Mouse (Mus musculus) kidney, embryonic 15.5 days (tissue): ENCODE data around the gene Abhd10. TPM values are rescaled to one million over a fixed set of nuclear protein-coding genes. Genes with fewer than 3 reads are reported as not detected.

Experiments used
- ATAC-seq: fragments of 200-750 bp; cut with Nextera tagmentation; replicated peaks from 2 replicates; pipeline ENCODE4 v1.8.0; 2017; ENCODE audit warnings: moderate TSS enrichment; ENCODE audit not compliant: low FRiP score
- H3K27ac ChIP-seq: fragments of 300-500 bp; sonication (generic); 2 replicates; pipeline ENCODE4 v1.5.1; 2015; ENCODE audit warnings: mild to moderate bottlenecking, inconsistent platforms
- H3K27me3 ChIP-seq: fragments of 300-500 bp; sonication (generic); 2 replicates; pipeline ENCODE4 v1.6.1; 2015; ENCODE audit warnings: inconsistent platforms
- H3K36me3 ChIP-seq: fragments of 300-500 bp; sonication (generic); 2 replicates; pipeline ENCODE4 v1.6.1; 2015; ENCODE audit warnings: inconsistent platforms
- H3K4me1 ChIP-seq: fragments of 300-500 bp; sonication (generic); 2 replicates; pipeline ENCODE4 v1.6.1; 2015; ENCODE audit warnings: inconsistent platforms
- H3K4me2 ChIP-seq: fragments of 300-500 bp; sonication (generic); 2 replicates; pipeline ENCODE4 v1.6.1; 2015; ENCODE audit warnings: moderate library complexity, mild to moderate bottlenecking, inconsistent platforms
- H3K4me3 ChIP-seq: fragments of 300-500 bp; sonication (generic); replicated peaks from 2 replicates; pipeline ENCODE4 v1.5.1; 2015; ENCODE audit warnings: mild to moderate bottlenecking, inconsistent platforms
- H3K9ac ChIP-seq: fragments of 300-500 bp; sonication (generic); 2 replicates; pipeline ENCODE4 v1.6.1; 2015; ENCODE audit warnings: mild to moderate bottlenecking, inconsistent platforms
- H3K9me3 ChIP-seq: fragments of 300-500 bp; sonication (generic); replicated peaks from 2 replicates; pipeline ENCODE4 v1.6.1; 2016; ENCODE audit warnings: inconsistent platforms
- WGBS: fragments of 180-500 bp; shearing (Covaris S2); methylation state at CpG from one replicate; pipeline ENCODE4 v1.1.7; 2015; ENCODE audit warnings: mixed read lengths; 5-methylcytosine and 5-hydroxymethylcytosine counted together
- polyA plus RNA-seq: library from polyadenylated mRNA; unstranded; fragments of >200 nt; fragmentation: Nextera tagmentation; extraction: Ambion mirVana; gene quantifications from 2 replicates; pipeline ENCODE4 v1.2.1, GENCODE M21; 2015

Gene Abhd10
- polyA plus RNA-seq, 1 experiment from 2014 or later = 36.9 TPM

DNA sequence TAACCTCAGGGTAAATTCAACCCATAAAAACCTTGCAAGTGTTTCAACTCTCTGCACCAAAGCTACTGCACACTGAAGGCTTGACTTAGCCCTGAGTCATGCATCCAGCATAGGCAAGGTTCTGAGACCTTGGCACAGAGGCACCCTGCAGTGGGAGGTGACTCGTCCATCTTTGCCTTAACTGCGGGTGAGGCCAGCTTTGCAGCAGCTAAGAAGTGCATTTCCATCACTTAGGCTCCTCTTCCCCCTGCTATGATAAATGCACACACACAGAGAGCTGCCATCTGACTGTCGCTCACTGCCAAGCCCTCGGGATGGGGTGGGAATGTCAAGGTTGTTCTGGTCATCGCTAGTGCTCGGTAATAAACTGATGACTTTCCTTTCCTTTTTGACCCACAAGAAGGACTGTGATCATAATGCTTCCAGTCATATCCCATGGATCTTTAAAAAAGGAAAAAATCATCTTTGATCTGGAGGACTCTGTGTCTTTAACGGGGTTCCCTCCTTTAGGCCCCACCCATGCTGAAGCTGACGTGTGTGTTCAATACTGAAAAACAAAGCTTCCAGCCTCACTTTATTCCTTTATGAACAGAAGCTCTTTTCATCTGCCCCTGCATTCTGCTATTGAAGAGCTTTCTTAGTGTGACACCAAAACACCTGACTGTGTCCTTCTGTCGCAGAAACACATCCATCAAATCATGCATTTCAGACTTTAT is 47.2 kb downstream of the Abhd10 start:
- Histone ChIP-seq H3K27me3 (no peaks in the 10 kb centered on the region), H3K4me3 (no peak overlapping the region), H3K9ac (no peak overlapping the region), H3K4me2 (no peak overlapping the region), H3K36me3 (no peaks in the 10 kb centered on the region), H3K27ac (no peak overlapping the region), H3K4me1 (no peaks in the 10 kb centered on the region), H3K9me3 (no peaks in the 10 kb centered on the region)
- ATAC-seq = no peak
- 75% methylated on average over 9 of the region's 9 CpGs for WGBS

DNA sequence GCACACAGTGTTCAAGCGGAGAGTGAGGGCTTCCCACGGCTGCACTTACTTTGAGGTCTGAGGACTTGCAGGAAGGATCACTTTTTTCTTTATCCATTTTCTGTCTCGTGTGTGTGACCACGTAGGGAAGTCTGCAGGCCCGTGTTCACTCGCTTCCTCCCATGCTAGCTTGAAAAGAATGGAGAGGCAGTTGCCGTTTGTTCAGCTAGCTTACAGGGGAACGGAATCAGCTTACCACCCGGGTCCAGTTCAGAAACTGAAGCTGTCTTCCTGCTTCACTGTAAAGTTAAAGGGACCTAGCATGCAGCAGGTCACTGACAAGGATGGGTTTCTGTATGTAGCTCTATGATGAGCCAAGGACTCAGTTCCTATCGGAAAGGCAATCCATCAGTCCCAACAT is 49.2 kb downstream of the Abhd10 start, which contains the start of gene Tmprss7:
Tmprss7 (minus strand) TSS at position 101 of the 400 bp plus-strand sequence.
- no peaks in the 10 kb centered on the region for H3K27me3 ChIP-seq

DNA sequence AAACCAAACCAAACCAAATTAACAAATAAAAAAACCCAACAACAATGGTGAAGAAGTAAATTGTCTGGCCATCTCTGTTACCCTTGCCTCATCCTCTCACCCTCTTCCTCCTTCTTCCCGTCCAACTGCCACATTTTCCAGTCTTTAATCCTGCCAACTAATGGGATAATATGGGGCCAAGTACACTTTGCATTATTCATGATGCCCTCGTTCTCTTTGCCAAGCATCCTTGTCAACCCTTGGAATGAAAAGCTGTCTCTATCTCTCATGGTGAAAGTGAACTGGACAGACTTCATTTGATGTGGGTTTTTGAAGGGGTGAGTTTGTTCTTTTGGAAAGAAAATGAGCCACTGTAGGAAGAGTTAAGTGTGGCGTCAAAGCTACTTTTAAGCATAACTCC is 49.9 kb downstream of the Abhd10 start:
- WGBS = 75% methylated on average over 3 of the region's 3 CpGs
- Histone ChIP-seq H3K4me2 (no peak overlapping the region), H3K36me3 (no peaks in the 10 kb centered on the region), H3K4me1 (peaks cover 5% of the 10 kb centered on the region; the same call in 1 of the 2 replicates), H3K27me3 (no peaks in the 10 kb centered on the region), H3K9ac (no peak overlapping the region), H3K4me3 (no peak overlapping the region), H3K9me3 (no peaks in the 10 kb centered on the region), H3K27ac (no peak overlapping the region)
- no peak for ATAC-seq

More for the DNA sequence above, 49.2 kb downstream of the Abhd10 start, which contains the start of gene Tmprss7:
- Histone ChIP-seq H3K4me2 (no peak within 1 kb of the TSS), H3K4me3 (no peak within 1 kb of the TSS), H3K27ac (no peak within 1 kb of the TSS), H3K36me3 (no peaks in the 10 kb centered on the region), H3K9me3 (no peaks in the 10 kb centered on the region), H3K4me1 (peaks cover 5% of the 10 kb centered on the region; the same call in 1 of the 2 replicates), H3K9ac (no peak within 1 kb of the TSS)
- no peak for ATAC-seq
- WGBS = 64% methylated on average over 10 of the region's 10 CpGs

DNA sequence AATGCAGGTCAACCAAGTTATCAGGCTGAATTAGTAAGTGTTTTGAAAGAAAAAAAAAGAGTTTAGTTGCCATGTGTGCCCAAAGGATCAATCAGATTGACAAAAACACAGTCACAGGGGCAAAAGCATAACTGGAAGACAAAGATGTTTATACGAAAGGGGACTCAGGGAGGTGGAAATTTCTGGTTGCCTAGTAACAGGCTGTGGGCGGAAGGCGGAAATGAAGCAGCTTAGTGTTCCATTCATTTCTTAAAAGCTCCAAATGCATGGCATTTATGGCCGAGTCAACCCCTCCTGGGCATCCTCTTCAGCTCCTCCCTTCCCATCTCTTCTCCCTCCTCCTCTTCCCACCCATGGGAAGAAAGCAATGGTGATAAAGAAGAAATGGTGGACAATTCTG is 52.6 kb downstream of the Abhd10 start:
- H3K4me1 ChIP-seq = peaks cover 5% of the 10 kb centered on the region; the same call in 1 of the 2 replicates
- H3K27ac ChIP-seq = no peak overlapping the region
- 21% methylated on average over 4 of the region's 4 CpGs for WGBS
- H3K4me3 ChIP-seq = no peak overlapping the region
- no peaks in the 10 kb centered on the region for H3K27me3 ChIP-seq
- H3K4me2 ChIP-seq = no peak overlapping the region
- no peaks in the 10 kb centered on the region for H3K36me3 ChIP-seq
- no peaks in the 10 kb centered on the region for H3K9me3 ChIP-seq
- ATAC-seq = no peak
- no peak overlapping the region for H3K9ac ChIP-seq

DNA sequence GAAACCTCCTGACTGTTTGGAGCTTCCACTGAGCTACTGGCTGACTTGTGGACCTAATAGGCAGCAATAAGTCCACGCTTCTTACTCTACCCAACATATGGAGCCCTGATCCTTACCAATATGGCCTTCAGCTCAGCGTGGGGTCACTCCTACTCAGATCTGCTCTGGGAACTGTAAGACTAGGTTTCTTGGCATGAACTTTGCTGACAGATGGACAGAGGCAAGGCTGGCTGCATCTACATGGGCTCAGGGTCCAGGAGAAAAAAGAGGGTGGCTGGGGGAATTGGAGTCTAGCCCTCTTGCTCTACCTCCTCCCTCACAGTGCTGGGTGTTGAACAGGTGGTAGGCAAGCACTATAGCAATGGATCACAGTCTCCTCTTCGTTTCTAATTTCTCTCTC is 55.9 kb downstream of the Abhd10 start:
- H3K4me2 ChIP-seq = no peak overlapping the region
- no peak for ATAC-seq
- H3K27ac ChIP-seq = no peak overlapping the region
- H3K9me3 ChIP-seq = no peaks in the 10 kb centered on the region
- no peak overlapping the region for H3K9ac ChIP-seq
- peaks cover 5% of the 10 kb centered on the region; the same call in 1 of the 2 replicates for H3K4me1 ChIP-seq
- WGBS = 80% methylated on average over 3 of the region's 3 CpGs
- no peaks in the 10 kb centered on the region for H3K36me3 ChIP-seq
- no peak overlapping the region for H3K4me3 ChIP-seq
- no peaks in the 10 kb centered on the region for H3K27me3 ChIP-seq

DNA sequence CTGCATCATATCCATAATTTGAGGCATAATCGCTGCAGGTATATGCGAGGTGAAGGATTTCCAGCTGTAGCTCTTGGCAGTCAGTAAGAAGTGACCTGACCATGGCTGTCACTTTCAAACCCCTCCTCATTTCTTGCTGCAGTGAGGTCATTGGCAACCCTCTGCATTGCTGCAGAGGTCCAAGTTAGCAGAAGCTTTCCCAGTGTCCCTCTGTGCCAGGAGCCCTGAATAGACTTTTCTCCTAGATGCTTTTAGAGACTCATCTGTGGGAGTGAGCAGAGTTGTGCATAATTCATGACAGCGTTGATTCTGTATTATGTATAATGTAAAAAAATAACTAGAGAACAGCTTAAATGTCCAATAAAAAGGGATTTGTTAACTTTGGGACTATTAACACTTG is 57.5 kb downstream of the Abhd10 start:
- H3K27ac ChIP-seq = no peak overlapping the region
- H3K4me2 ChIP-seq = no peak overlapping the region
- peaks cover 4% of the 10 kb centered on the region; the same call in 1 of the 2 replicates for H3K4me1 ChIP-seq
- ATAC-seq = no peak
- WGBS = 64% methylated on average over 3 of the region's 3 CpGs
- no peaks in the 10 kb centered on the region for H3K27me3 ChIP-seq
- H3K9ac ChIP-seq = no peak overlapping the region
- no peak overlapping the region for H3K4me3 ChIP-seq
- H3K9me3 ChIP-seq = no peaks in the 10 kb centered on the region
- no peaks in the 10 kb centered on the region for H3K36me3 ChIP-seq

DNA sequence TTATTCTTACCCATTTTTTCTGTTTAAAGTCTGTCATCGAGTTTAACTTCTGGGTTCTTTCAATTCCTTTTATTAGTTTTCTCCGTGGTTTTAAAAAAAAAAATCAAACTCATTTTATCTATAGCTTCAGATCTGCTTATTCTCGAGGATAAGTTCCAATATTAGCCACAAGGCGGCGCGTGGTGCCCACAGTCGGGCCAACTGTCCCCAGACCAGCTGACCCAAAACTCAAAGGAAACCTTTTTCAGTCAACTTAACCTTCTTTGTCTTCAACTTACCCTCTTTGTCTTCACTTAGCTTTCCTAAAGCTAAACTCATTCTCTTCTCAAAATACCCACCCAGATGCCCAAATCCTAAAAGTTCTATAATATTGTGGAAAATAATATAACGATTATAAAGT is 57.9 kb downstream of the Abhd10 start:
- Histone ChIP-seq H3K9ac (no peak overlapping the region), H3K27me3 (no peaks in the 10 kb centered on the region), H3K36me3 (no peaks in the 10 kb centered on the region), H3K4me3 (no peak overlapping the region), H3K4me1 (no peaks in the 10 kb centered on the region), H3K4me2 (no peak overlapping the region), H3K9me3 (no peaks in the 10 kb centered on the region), H3K27ac (no peak overlapping the region)
- ATAC-seq = no peak
- WGBS = 14% methylated on average over 8 of the region's 8 CpGs

Other genes with a start within 250 kb of the Abhd10 start
- gene Gm609, start 250.0 kb downstream of the Abhd10 start, polyA plus RNA-seq = 0.61 and 0.80 TPM in 2 replicates
- 2.4 and 2.5 TPM in 2 replicates for gene Gm17783, start 210.9 kb downstream of the Abhd10 start, polyA plus RNA-seq
- gene Slc9c1, start 207.6 kb downstream of the Abhd10 start, polyA plus RNA-seq = not detected in 2 replicates
- 0.08 and 0.18 TPM in 2 replicates for gene Gcsam, start 132.6 kb downstream of the Abhd10 start, polyA plus RNA-seq
- gene BC016579, start 88.9 kb downstream of the Abhd10 start, polyA plus RNA-seq = 0.23 and 0.30 TPM in 2 replicates
- 0.09 TPM in 1 of 2 replicates, not detected in the other for gene Tmprss7, start 49.3 kb downstream of the Abhd10 start, polyA plus RNA-seq
- 7.9 and 13.4 TPM in 2 replicates for gene Tagln3, start 18.3 kb downstream of the Abhd10 start, polyA plus RNA-seq
- 81.2 and 84.2 TPM in 2 replicates for gene Phldb2, start 210.6 kb upstream of the Abhd10 start, polyA plus RNA-seq